Mouse (Mus musculus): Measurements from ENCODE around the gene Nppb. TPM values are rescaled to one million over a fixed set of nuclear protein-coding genes. Genes with fewer than 3 reads are reported as not detected.

The Nppb gene
- polyA plus RNA-seq, 1 experiment from 2014 or later: 0.42 TPM

DNA sequence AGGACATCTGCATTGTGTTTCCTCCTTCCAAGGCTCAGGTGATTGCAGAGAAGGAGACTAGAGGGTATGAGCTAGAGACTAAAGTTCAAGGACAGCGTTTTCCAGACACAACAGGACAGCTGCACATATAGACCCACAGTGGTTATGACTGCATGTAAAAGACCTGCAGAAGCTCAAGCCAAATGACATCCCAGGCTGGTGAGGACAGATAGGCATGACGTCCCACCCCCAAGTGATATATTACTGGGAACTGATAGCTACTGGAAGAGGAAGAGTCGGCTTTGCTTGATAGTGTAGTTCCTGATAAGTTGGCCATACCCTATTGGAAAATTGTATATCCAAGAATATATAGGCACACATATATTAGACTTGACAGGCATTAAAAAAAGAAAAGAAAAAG, 9.4 kb upstream of the Nppb start:
- DNase-seq (ENCODE audit: low spot score): no peak

DNA sequence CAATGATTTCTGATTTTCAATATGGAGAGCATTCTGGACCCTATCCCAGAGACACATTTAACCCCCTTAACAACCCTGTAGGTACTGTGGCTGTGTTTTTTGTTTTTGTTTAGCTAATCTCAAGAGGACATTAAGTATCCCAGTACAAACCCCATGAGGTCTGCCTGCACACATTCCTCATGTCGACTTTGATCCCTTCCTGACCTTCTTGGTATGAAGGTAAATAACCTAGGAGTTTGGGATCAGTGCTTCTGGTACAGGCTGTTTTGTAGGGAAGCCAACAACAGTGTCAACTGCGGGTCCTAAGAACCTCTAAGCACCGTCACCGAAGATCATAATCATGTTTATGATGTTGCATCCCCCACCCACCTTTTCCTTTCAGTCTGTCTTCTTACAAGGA, 7.9 kb upstream of the Nppb start:
- DNase-seq (ENCODE audit: low spot score): no peak

DNA sequence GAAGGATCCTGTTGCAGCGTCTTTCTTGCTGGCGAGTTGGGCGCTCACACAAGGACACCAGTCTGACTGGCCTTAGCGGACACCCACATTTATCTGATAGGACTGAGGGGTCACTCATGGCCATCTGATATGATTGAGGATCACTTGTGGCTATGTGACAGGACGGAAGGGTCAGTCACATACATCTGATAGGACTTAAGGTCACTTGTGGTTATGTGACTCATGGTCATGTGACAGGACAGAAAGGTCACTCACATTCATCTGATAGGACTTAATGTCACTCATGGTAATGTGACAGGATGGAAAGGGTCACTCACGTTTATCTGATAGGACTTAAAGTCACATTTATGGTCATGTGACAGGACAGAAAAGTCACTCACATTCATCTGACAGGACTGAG, 7.2 kb upstream of the Nppb start:
- no peak for DNase-seq (ENCODE audit: low spot score)

DNA sequence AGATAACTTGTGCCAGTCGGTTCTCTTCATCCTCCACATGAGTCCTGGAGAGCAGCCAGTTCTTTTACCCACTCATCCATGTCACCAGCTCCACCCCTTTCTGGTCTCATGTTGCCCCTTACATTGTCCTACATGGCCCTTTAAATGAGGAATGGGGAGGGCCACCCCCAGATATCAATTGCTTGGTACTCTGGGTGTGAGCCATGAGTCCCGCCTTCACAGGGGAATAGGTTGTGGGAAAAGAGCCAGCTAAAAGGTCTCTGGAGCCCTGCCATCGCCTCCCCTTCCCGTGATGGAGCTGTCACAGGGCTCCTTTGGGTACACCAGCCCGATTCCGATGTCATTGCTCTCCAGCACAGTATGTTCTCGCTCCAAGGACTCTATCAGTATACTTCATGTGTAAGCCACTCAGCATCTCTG, 6.1 kb upstream of the Nppb start:
- DNase-seq (ENCODE audit: low spot score): no peak

DNA sequence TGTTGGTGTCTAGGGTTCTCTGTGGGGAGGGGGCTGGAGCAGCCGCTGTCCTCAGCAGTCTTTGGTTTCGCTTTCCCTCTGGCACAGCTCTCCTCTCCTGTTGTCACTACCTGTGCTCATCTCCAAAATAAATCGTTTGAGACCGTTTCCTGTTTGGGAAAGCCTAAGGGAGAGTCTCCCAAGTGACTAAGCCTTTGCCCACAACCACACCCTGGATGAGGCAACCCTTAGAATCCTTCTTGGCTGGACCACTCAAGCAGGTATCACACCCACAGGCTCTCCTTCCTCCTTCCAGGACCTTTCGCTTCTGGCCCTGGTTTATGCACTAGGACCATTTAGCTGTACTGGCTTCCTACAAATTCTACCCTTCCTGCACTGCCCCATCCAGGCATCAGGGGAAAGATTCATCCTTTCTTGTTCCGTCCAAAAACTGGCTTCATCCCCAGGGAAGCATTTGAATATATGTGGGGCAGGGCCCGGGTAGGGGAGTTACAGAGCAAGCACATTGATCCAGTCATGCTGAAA, 8.0 kb downstream of the Nppb start:
- no peak for DNase-seq (ENCODE audit: low spot score)

DNA sequence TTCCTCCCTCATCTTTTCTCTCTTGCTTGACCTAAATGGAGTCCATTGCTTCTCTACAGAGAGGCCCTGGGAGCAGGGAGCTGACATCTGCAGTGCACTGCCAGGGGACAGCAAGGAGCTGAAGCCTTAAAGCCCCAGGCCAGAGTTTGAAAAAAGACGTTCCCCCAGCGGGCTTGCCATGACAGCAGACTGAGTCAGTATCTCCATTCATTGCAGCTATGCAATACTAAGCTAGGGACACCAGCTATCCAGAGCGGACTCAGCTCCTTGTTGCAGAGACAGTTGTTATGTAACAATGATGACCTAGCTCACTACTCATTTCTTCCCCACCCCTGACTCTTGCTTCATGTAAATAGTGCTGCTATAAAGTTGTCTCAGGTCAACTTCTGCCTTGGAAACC, 9.7 kb downstream of the Nppb start:
- DNase-seq (ENCODE audit: low spot score): no peak

DNA sequence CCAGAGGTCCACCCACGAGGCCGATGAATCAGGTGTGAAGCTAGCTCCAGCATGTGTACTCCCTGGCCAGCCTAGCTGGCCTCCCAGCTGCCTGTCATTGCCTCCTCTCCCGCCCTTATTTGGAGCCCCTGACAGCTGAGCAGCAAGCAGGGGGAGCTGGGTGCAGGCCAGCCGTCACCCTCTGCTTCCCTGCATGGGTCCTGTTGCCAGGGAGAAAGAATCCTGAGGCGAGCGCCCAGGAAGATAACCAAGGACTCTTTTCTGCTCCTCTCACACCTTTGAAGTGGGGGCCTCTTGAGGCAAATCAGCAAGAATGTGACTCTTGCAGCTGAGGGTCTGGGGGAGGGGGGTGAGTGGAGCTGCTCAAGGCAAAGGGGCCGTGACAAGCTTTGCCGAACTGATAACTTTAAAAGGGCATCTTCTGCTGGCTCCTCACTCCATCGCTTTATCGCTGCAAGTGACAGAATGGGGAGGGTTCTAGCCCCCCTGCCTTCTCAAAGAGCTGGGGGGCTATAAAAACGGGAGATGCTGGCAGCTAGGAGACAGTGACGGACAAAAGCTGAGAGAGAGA, 14.7 kb downstream of the Nppb start, which contains the start of gene Nppa:
Gene Nppa, plus strand, starts transcription at position 521 of the 571 bp plus-strand sequence.
- no peak for DNase-seq (ENCODE audit: low spot score)

DNA sequence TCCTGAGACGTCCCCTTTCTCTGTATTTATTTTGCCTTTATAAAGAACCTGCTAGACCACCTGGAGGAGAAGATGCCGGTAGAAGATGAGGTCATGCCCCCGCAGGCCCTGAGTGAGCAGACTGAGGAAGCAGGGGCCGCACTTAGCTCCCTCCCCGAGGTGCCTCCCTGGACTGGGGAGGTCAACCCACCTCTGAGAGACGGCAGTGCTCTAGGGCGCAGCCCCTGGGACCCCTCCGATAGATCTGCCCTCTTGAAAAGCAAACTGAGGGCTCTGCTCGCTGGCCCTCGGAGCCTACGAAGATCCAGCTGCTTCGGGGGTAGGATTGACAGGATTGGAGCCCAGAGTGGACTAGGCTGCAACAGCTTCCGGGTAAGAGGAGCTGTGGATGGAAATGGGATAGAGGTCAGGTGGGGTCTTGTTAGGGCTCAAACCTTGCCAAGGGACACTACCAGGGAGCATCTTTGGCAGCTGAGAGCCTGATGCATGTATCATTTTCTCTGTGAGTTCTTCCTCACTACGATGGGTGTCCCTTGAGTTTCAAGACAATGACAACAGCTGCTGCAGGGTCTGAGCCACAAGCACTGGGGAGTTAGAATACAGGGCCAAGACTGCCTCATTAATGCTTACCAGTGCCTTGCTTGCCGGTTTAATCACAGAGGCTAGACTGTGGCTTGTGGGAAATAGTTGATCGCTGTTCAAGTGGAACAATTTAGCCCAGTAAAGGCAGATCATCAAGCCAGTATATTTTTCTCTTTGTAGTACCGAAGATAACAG, 15.6 kb downstream of the Nppb start:
- DNase-seq (ENCODE audit: low spot score): no peak

DNA sequence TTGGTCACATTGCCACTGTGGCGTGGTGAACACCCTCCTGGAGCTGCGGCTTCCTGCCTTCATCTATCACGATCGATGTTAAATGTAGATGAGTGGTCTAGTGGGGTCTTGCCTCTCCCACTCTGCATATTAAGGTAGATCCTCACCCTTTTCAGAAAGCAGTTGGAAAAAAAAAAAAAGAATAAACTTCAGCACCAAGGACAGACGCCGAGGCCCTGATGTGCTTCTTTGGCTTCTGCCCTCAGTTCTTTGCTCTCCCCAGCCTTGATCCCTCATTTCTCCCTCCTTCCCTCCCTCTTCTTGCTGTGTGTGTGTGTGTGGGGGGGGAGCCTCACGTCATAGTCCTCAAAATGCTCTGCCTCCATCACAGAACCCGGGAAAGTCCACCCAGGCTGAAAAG, 16.3 kb downstream of the Nppb start:
- no peak for DNase-seq (ENCODE audit: low spot score)

DNA sequence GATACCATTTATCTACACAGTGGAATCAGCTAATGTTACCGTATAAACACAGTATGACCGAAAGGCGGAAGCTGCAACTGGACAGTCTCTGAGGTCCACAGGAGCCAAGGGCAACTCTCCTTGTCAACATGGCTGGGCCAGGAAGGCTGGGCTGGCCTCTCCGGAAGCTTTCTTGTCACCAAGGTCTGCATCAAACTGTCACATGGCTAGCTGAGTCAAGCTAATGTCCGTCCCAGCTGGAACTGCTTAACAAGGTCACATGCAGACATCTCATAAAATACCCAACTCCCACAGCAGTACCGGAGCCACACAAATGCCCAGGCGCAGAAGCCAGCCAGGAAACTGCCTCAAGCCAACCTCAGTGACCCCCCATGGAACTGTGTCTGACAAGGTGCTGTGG, 18.8 kb downstream of the Nppb start:
- no peak for DNase-seq (ENCODE audit: low spot score)

DNA sequence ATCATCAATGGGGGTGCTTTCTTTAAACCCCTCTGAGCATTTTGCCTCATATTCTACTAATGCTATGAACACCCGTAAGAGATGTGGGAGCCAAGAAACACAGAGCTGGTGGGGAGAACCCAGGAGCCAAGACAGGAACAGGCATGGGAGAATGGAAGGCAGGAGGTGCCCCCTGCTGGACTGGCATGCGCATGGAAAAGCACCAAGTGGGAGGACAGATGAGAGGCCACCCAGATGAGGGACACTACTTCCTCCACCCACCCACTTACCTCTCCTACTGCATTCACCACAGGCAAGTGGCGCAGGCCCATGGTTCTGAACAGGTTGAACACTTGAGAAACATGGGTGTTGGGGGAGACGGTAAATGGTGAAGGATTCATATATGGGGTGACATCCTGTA, 22.8 kb downstream of the Nppb start:
- no peak for DNase-seq (ENCODE audit: low spot score)

DNA sequence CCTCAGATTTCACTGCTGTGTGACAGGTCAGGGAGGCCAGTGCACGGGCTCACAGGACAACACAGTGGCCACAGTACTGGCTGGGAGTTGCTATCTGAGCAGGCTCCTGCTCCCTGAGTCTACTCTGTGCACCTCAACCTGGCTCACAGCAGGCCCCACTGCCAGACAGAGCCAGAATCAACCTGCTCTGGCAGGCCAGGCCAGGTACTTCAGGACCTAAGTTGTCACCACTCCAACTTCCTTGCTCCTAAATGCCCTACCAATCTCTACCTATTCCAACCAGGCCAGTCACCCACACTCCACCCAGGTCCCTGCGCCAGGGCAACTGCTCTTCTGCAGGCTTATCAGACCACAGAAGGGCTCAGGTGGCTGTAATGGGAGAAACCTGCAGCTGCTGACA, 24.1 kb downstream of the Nppb start:
- no peak for DNase-seq (ENCODE audit: low spot score)

DNA sequence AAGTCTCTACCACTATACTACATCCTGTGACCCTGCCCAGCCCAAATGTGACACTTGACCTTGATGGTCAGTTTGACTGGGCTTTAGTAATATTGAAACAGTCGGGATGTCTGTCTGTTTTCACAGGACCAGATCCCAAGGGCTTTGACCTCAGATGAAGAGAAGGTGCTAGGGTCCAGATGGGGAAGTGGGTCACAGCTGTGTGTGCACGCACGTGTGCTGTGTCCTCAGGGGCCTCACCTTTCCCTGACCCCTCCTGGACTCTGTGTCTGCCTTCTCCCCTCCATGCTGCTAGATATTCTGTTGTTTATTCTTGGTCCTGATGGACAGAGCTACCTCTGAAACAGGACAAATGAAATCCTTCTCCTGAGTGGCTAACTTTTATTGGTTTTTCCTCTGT, 25.7 kb downstream of the Nppb start:
- DNase-seq (ENCODE audit: low spot score): no peak

DNA sequence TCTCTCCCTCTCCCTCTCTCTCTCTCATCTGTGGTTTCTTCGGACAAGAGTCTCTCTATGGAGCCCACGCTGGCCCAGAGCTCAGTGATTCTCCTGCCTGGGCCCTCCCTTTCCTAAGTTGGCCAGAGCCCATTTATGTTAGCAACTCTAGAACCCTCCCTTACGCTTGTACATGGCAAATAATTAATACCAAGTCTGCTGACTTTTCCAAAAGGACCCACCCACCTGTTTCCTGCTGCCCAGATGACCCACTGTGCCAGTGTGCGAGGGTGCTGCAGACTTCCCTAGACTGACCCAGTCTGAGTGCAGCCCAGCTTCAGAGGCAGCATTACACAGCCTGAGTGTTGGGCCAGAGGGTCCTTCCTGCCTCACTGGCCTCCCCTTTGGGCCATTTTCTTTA, 26.6 kb downstream of the Nppb start:
- no peak for DNase-seq (ENCODE audit: low spot score)

DNA sequence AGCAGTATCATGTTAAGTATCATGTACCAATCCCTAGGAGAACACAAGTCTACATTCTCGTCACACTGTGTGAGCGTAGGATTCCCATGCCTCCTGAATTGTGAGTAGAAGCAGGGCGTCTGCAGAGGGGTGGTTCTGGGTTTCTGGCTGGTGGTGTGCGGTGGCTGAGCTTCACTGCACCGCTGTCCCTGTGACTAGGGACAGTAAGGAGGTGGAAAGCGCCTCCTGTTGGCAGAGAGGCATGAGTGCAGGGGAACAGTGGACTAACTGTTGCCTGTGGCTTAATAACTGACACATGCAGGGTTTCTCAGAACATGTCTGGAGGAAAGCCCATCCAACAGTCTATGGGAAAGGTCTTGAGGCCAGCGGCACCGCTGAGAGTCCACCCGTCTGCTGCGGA, 29.8 kb downstream of the Nppb start:
- no peak for DNase-seq (ENCODE audit: low spot score)

DNA sequence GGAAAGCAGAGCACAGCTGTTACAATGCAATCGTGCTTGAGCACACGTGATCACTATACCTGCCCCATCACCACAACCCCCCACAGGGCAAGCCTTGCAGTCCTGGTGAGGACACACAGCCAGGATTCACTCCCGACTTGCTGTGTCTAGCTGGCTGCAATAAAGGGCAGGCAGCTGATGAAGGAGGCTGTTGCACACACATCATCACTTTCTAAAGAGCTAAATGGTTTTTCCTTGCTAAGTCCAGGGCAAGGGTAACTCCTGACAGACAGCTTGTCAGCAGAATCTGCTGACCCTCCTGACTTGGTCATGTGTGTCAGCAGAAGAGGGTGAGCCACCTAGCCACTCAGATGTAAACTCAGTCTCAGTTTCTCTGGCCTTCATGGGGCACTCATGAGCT, 31.4 kb downstream of the Nppb start:
- DNase-seq (ENCODE audit: low spot score): no peak

DNA sequence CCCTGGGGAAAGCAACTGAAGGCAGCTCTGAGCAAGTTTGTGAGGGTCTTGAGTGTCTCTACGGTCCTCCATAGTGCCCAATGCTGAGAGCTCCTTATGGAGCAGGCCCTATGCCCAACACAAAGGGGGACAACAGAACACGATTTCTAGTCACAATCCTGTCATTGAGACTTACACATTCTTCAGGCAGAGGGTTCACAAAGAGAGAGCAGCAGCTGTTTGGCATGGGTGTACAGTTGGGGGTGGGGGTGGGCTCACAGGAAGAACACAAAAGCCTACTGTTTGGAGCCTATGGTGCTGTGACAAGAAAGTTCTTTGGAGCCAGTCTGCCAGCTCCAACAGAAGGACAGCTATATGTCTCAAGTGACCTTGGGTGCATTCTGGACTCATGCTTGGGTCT, 32.8 kb downstream of the Nppb start:
- DNase-seq (ENCODE audit: low spot score): no peak

DNA sequence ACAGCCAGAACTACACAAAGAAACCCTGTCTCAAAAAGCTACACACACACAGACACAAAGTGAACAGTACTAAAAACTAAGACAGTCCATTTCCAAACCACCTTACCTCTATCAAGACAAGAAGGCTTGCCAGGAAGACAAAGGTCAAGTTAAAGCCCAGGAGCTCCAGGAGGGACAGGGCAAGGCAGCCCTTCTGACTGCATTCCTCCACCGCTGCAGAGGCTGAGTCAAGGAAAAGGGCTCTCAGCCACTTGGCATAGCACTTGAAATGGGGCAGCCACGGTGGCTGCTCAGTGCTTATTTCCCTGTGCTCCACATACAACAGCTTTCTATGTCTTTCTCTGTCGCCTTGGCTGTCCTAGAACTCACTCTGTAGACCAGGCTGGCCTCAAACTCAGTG, 38.4 kb downstream of the Nppb start:
- DNase-seq (ENCODE audit: low spot score): no peak

DNA sequence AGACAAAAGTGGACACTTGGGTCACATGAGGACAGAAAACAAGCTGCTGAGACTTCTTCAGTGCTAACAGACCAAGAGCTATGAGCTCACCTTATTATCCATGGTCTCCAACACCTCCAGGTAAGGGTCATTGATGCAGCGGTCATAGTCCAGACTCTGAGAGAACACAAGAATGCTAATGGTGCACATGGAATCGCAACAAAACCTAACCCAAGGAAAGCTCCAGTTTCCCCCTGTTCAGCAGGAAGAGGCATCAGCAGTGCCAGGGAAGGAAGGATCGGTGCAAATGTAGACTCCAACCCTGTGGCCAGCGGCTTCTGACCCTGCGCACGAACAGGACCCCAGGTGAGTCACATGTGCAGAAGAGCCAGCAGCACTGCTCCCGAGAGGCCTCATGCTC, 43.7 kb downstream of the Nppb start:
- no peak for DNase-seq (ENCODE audit: low spot score)

DNA sequence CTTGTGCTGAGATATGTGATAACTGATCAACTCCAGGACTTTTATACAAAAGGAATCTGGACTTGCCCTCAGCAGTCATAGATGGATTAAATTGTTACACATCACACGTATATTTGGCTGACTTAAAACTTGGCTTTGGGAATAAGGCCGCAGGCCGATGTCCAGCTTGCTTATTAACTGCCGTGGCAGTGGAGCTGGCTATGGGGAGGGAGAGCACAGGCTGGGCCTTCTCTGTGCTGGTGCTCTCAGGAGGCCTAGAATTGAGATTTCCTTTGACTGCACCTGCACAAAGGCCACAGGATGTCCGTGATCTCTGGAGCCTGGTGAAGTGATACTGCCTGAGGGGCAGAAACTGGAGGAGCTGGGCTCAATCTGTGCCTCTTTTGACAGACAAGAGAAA, 44.9 kb downstream of the Nppb start:
- no peak for DNase-seq (ENCODE audit: low spot score)

DNA sequence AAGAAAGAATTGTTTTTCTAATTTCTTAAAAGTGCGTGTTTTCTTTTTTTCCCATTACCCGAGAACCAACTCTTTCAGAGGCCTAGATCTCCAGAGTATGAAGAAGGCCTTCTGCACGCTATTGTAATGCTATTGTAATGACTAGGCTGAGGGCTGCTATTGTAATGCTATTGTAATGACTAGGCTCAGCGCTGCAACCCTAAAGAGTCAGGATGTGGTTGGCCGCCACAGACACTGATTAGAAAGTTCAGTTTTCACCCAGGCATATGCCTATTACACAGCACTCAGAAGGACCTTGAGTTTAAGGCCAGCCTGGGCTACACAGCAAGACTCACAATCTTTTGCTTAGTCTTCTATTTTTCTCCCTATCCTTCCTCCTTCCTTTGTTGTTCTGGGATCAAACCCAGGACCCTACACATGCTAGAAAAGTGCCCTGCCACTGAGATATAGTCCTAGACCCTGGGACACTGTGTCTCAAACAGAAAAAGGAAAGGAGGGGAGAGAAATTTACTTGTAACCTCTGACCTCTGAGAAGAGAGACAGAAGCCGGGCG, 48.3 kb downstream of the Nppb start:
- no peak for DNase-seq (ENCODE audit: low spot score)

DNA sequence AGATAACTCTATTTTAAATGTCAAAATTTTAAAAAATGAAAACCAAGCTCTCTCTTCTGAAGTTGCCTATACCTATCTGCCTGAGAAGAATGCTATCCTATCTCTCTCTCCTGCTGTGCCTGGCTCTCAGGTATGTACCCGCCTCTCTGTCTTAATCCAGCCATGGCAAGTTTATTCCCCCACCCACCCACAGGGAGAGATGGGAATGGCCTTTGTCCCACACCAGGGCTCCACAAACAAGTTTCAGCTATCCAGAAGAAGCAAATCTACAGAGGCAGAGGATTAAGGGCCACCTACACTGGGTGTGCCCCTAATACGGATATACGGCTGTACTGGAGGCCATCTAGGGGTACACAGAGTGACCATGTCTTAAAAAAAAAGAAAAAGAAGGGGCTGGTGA, 49.9 kb downstream of the Nppb start:
- DNase-seq (ENCODE audit: low spot score): no peak
